Mouse (Mus musculus): ENCODE data around the gene Cep295nl. TPM values are rescaled to one million over a fixed set of nuclear protein-coding genes. Genes with fewer than 3 reads are reported as not detected.
"Not testable (repeated sequence)": the region's sequence is repeated elsewhere in the genome, so short reads cannot be mapped to it uniquely, and the experiment has no call there.

Cep295nl gene
- total and polyA plus RNA-seq, 2 experiments from 2014 or later = 0.20 to 0.31 TPM

DNA sequence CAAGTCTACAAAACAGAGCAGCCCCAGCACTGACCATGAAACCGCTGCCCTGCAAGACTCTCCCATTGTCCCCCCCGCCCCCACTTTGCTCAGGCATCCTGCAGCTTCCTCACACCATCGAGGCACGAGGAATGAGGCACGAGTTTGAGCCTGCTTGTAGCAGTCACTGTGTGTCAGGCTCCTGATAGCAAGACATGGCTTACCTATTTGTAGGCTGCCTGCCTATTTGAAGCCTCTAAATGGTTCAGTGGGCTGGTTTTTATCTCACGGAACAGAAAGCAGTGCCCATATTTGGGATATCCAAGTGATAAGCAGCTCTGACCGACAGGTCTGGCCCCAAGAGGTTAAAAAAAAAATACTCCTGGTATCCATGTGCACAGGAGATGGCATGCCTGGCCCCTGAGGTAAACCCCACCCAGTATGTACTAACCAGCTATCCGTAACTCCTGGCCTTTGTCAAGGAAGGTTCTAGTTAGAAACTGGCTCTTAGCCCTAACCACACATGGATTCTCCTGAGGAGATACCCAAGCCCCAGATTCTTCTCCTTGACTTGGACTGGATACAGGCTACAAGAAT, 26.0 kb downstream of the Cep295nl start:
- Histone ChIP-seq H3K4me1 (ENCODE audit: insufficient read depth, low read length) (no peaks in the 10 kb centered on the region), H3K4me3 (ENCODE audit: low read length) (no peak overlapping the region), H3K9me3 (ENCODE audit: low read length) (no peaks in the 10 kb centered on the region), H3K4me2 (ENCODE audit: low read depth, low read length) (no peak overlapping the region), H3K36me3 (ENCODE audit: insufficient read depth, low read length) (0 out of 2 replicates have a peak, but pooled peaks cover 9% of the 10 kb centered on the region), H3K9ac (replicated peaks; ENCODE audit: low read length) (no peak overlapping the region), H3K27me3 (ENCODE audit: insufficient read depth, low read length) (no peaks in the 10 kb centered on the region), H3K27ac (no peak overlapping the region)
- ATAC-seq (no peak), DNase-seq (ENCODE audit: low spot score) (no peak)
- no peak for TF ChIP-seq CTCF (IDR thresholded peaks at IDR 0.05; ENCODE audit: low read depth)
- 90% methylated on average over 8 of the region's 8 CpGs for WGBS

DNA sequence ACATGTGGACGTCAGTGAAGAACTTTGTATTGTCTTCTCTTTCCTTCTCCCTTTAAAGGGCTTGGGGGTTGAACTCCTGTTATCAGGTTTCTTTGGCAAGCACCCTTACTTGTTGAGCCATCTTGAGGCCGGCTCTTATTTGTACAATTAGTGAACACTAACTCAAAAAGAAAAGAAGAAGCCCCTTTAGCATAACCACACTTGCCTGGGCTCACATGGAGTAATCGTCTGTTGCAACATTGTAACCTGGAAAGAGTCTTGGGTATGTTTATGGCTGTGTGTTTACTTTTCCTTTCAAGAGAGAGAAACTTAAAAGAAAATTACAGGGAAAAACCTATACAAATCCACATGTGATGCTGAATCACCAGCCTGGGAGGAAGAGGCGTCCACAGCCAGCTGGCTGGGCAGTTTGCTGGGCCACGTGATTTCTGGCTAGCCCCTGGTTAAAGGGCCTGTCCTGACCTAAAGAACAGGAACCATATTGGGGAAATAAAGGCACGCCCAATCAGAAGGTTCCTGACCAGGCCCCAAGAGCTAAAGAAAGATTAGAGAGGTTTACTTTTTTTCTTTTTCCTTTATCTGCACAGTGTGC, 30.1 kb downstream of the Cep295nl start:
- H3K9me3 ChIP-seq (ENCODE audit: low read length) = no peaks in the 10 kb centered on the region
- TF ChIP-seq CTCF (IDR thresholded peaks at IDR 0.05; ENCODE audit: low read depth) = no peak
- no peaks in the 10 kb centered on the region for H3K4me1 ChIP-seq (ENCODE audit: insufficient read depth, low read length)
- H3K9ac ChIP-seq (replicated peaks; ENCODE audit: low read length) = no peak overlapping the region
- H3K27me3 ChIP-seq (ENCODE audit: insufficient read depth, low read length) = no peaks in the 10 kb centered on the region
- H3K36me3 ChIP-seq (ENCODE audit: insufficient read depth, low read length) = peaks cover 27% of the 10 kb centered on the region; the same call in 1 of the 2 replicates
- H3K4me2 ChIP-seq (ENCODE audit: low read depth, low read length) = no peak overlapping the region
- 86% methylated on average over 6 of the region's 6 CpGs for WGBS
- H3K4me3 ChIP-seq (ENCODE audit: low read length) = no peak overlapping the region
- DNase-seq (ENCODE audit: low spot score) (no peak), ATAC-seq (no peak)
- no peak overlapping the region for H3K27ac ChIP-seq

DNA sequence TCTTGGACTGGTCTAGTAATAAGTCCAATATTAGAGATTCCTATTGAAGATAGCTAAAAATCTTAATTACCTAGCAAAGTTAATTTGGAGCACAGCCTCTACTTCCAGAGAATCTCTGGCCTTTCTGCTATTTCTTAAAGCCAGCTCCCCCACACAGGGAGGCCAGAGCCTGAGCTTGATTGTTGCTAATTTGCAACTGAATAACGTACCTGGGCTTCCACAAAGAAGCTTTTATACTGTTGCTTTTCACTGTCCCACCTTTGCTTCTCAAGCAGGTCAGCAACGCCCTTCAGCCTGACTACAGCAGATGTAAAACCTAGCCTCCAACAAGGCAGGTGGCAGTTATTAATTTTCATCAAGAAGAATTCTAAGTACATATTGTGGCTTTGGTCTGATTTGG, 34.3 kb downstream of the Cep295nl start:
- H3K27ac ChIP-seq; H3K4me2 ChIP-seq (ENCODE audit: low read depth, low read length); H3K4me1 ChIP-seq (ENCODE audit: insufficient read depth, low read length); H3K27me3 ChIP-seq (ENCODE audit: insufficient read depth, low read length); ATAC-seq; H3K9ac ChIP-seq (replicated peaks; ENCODE audit: low read length); H3K4me3 ChIP-seq (ENCODE audit: low read length); H3K9me3 ChIP-seq (ENCODE audit: low read length); DNase-seq (ENCODE audit: low spot score): not testable (repeated sequence)
- H3K36me3 ChIP-seq (ENCODE audit: insufficient read depth, low read length) = peaks cover 25% of the 10 kb centered on the region; the same call in 1 of the 2 replicates
- WGBS = 85% methylated on average over 2 of the region's 2 CpGs

DNA sequence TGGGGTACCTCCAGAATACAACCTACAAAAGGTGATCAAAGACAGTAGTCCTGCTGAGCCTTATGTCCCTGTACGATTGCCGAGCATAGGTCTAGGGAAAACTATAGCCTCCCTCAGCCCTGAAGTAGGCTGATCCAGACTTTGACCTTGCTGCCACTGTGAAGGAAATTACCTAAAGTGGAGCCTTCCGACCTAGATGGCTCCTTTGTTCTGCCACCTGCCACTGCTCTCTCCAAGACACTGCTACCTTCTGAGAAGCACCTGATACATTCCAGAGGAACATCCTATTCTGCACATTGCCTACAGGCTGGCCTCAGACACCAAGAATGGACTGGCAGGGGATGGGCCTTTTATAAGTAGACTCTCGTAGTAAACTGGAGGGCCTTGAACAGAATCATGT, 38.3 kb downstream of the Cep295nl start:
- not testable (repeated sequence) for H3K27ac ChIP-seq; DNase-seq (ENCODE audit: low spot score); H3K9me3 ChIP-seq (ENCODE audit: low read length); H3K36me3 ChIP-seq (ENCODE audit: insufficient read depth, low read length); H3K27me3 ChIP-seq (ENCODE audit: insufficient read depth, low read length); H3K4me2 ChIP-seq (ENCODE audit: low read depth, low read length); H3K4me1 ChIP-seq (ENCODE audit: insufficient read depth, low read length); ATAC-seq; H3K9ac ChIP-seq (replicated peaks; ENCODE audit: low read length); H3K4me3 ChIP-seq (ENCODE audit: low read length)
- 98% methylated on average over 4 of the region's 4 CpGs for WGBS

DNA sequence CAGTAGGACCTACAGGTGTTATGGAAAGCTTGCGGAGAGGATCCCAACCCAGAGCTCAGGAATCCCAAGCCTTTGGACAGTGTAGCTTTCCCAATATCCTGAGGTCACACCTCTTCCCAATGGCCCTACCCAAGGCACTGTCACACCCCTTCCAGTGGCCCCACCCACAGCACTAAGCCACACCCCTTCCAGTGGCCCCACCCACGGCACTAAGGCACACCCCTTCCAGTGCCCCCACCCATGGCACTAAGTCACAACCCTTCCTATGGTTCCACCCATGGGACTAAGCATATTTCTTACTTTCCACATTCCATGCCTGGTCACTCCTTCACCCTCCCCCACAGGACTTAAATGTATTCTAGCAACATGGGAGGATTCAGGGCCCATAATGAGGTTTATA, 43.5 kb downstream of the Cep295nl start:
- Histone ChIP-seq H3K9me3 (ENCODE audit: low read length) (no peaks in the 10 kb centered on the region), H3K36me3 (ENCODE audit: insufficient read depth, low read length) (peaks cover 5% of the 10 kb centered on the region; the same call in 1 of the 2 replicates), H3K9ac (replicated peaks; ENCODE audit: low read length) (no peak overlapping the region), H3K4me1 (ENCODE audit: insufficient read depth, low read length) (no peaks in the 10 kb centered on the region; the same call in 1 of the 2 replicates), H3K27ac (no peak overlapping the region), H3K4me3 (ENCODE audit: low read length) (no peak overlapping the region), H3K27me3 (ENCODE audit: insufficient read depth, low read length) (no peaks in the 10 kb centered on the region), H3K4me2 (ENCODE audit: low read depth, low read length) (no peak overlapping the region)
- no peak for DNase-seq (ENCODE audit: low spot score)
- no peak for TF ChIP-seq CTCF (IDR thresholded peaks at IDR 0.05; ENCODE audit: low read depth)
- no peak for ATAC-seq
- WGBS = 76% methylated on average over 2 of the region's 2 CpGs

DNA sequence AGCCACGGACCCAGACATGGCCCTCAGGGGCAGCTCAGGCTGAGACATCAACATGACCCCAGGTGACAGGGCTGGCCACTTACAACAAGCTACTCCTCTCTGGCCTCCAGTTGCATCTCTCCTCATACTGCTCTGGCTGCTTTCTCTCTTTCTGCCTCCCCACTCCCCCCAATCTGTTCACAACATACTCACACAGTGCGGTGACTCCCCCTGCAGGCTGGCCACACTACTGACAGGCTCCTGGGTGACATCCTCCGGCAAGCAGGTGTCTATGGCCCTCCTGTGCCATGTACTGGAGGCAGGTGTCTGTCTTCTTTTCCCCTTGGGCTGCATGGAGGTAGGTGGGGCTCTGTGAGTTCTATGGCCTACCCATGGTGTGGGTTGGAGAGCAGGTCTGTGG, 44.3 kb downstream of the Cep295nl start:
- H3K9me3 ChIP-seq (ENCODE audit: low read length) = no peaks in the 10 kb centered on the region
- H3K4me3 ChIP-seq (ENCODE audit: low read length) = no peak overlapping the region
- peaks cover 2% of the 10 kb centered on the region; the same call in 1 of the 2 replicates for H3K36me3 ChIP-seq (ENCODE audit: insufficient read depth, low read length)
- TF ChIP-seq CTCF (IDR thresholded peaks at IDR 0.05; ENCODE audit: low read depth) = peak; percentile 27; the same call in 1 of the 2 replicates
- no peaks in the 10 kb centered on the region for H3K27me3 ChIP-seq (ENCODE audit: insufficient read depth, low read length)
- H3K27ac ChIP-seq = no peak overlapping the region
- 80% methylated on average over 3 of the region's 3 CpGs for WGBS
- DNase-seq (ENCODE audit: low spot score) (peak; percentile 9), ATAC-seq (no peak)
- no peaks in the 10 kb centered on the region; the same call in 1 of the 2 replicates for H3K4me1 ChIP-seq (ENCODE audit: insufficient read depth, low read length)
- H3K9ac ChIP-seq (replicated peaks; ENCODE audit: low read length) = no peak overlapping the region
- no peak overlapping the region for H3K4me2 ChIP-seq (ENCODE audit: low read depth, low read length)

DNA sequence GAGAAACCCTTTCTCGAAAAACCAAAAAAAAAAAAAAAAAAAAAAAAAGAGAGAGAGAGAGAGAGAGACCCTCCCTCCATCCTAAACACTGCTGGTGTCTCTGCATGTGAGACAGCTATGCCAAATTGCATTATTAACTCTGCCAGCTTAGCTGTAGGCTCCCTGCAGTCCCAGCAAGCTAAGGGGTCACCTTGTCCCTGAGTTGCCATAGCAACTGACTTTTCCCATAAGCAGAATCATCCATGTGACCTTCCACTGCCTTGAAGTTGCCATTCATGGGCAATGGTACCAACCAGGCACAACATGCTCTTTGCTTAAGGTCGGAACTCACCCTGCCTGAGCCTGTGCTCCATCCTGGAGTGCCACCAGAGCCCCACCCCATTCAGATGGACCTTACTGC, 47.3 kb downstream of the Cep295nl start:
- Histone ChIP-seq H3K9ac (replicated peaks; ENCODE audit: low read length) (no peak overlapping the region), H3K27me3 (ENCODE audit: insufficient read depth, low read length) (no peaks in the 10 kb centered on the region), H3K4me3 (ENCODE audit: low read length) (no peak overlapping the region), H3K9me3 (ENCODE audit: low read length) (no peaks in the 10 kb centered on the region), H3K4me1 (ENCODE audit: insufficient read depth, low read length) (no peaks in the 10 kb centered on the region; the same call in 1 of the 2 replicates), H3K4me2 (ENCODE audit: low read depth, low read length) (no peak overlapping the region), H3K36me3 (ENCODE audit: insufficient read depth, low read length) (no peaks in the 10 kb centered on the region), H3K27ac (peak overlapping the region; percentile 64)
- peak; percentile 74 for DNase-seq (ENCODE audit: low spot score)
- 46% methylated on average over 2 of the region's 2 CpGs for WGBS
- no peak for ATAC-seq
- no peak for TF ChIP-seq CTCF (IDR thresholded peaks at IDR 0.05; ENCODE audit: low read depth)

Measured in hindbrain, postnatal 0 days (tissue).